Mouse (Mus musculus): ENCODE data around the gene Myoz2. TPM values are rescaled to one million over a fixed set of nuclear protein-coding genes. Genes with fewer than 3 reads are reported as not detected.

Myoz2 gene
- total and polyA plus RNA-seq, 2 experiments = 0.37 TPM; not detected in 1

GRCm38 (mm10) chr3:123061931-123062330 is 27.1 kb upstream of the Myoz2 start:
- H3K4me3 ChIP-seq (ENCODE audit: insufficient read depth, low read depth, low read length) = no peak overlapping the region
- DNase-seq (ENCODE audit: extremely low read depth, low read depth, low spot score) = no peak
- no peak for TF ChIP-seq CTCF (IDR thresholded peaks at IDR 0.05; ENCODE audit: low read depth, low read length)
- no peak for TF ChIP-seq POLR2A (IDR thresholded peaks at IDR 0.05; ENCODE audit: extremely low read depth, insufficient read depth, low read length)
- H3K27me3 ChIP-seq (ENCODE audit: control insufficient read depth, insufficient read depth, low read length) = no peaks in the 10 kb centered on the region
- H3K27ac ChIP-seq (replicated peaks; ENCODE audit: insufficient read depth, low read depth, low read length) = no peak overlapping the region
- H3K4me1 ChIP-seq (ENCODE audit: control insufficient read depth, insufficient read depth, low read length) = no peaks in the 10 kb centered on the region
- WGBS = 88% methylated on average over 2 of the region's 2 CpGs
- no peak overlapping the region for H3K9ac ChIP-seq (ENCODE audit: low read depth, low read length)
- H3K79me2 ChIP-seq (ENCODE audit: control insufficient read depth, insufficient read depth, low read length) = no peaks in the 10 kb centered on the region
- no peaks in the 10 kb centered on the region for H3K36me3 ChIP-seq (ENCODE audit: control insufficient read depth, insufficient read depth, low read length)

GRCm38 (mm10) chr3:123058832-123059231 is 24.0 kb upstream of the Myoz2 start:
- no peak overlapping the region for H3K4me3 ChIP-seq (ENCODE audit: insufficient read depth, low read depth, low read length)
- 89% methylated on average over 1 of the region's 1 CpGs for WGBS
- no peaks in the 10 kb centered on the region for H3K4me1 ChIP-seq (ENCODE audit: control insufficient read depth, insufficient read depth, low read length)
- no peak overlapping the region for H3K27ac ChIP-seq (replicated peaks; ENCODE audit: insufficient read depth, low read depth, low read length)
- DNase-seq (ENCODE audit: extremely low read depth, low read depth, low spot score) = no peak
- H3K79me2 ChIP-seq (ENCODE audit: control insufficient read depth, insufficient read depth, low read length) = no peaks in the 10 kb centered on the region
- H3K9ac ChIP-seq (ENCODE audit: low read depth, low read length) = no peak overlapping the region
- TF ChIP-seq POLR2A (IDR thresholded peaks at IDR 0.05; ENCODE audit: extremely low read depth, insufficient read depth, low read length) = no peak
- TF ChIP-seq CTCF (IDR thresholded peaks at IDR 0.05; ENCODE audit: low read depth, low read length) = no peak
- no peaks in the 10 kb centered on the region for H3K36me3 ChIP-seq (ENCODE audit: control insufficient read depth, insufficient read depth, low read length)
- H3K27me3 ChIP-seq (ENCODE audit: control insufficient read depth, insufficient read depth, low read length) = no peaks in the 10 kb centered on the region

- Histone ChIP-seq H3K9ac (ENCODE audit: low read depth, low read length) (no peak overlapping the region), H3K4me1 (ENCODE audit: control insufficient read depth, insufficient read depth, low read length) (no peaks in the 10 kb centered on the region), H3K36me3 (ENCODE audit: control insufficient read depth, insufficient read depth, low read length) (no peaks in the 10 kb centered on the region), H3K79me2 (ENCODE audit: control insufficient read depth, insufficient read depth, low read length) (no peaks in the 10 kb centered on the region), H3K27ac (replicated peaks; ENCODE audit: insufficient read depth, low read depth, low read length) (no peak overlapping the region), H3K27me3 (ENCODE audit: control insufficient read depth, insufficient read depth, low read length) (no peaks in the 10 kb centered on the region), H3K4me3 (ENCODE audit: insufficient read depth, low read depth, low read length) (no peak overlapping the region)
- DNase-seq (ENCODE audit: extremely low read depth, low read depth, low spot score) = no peak
- TF ChIP-seq POLR2A (IDR thresholded peaks at IDR 0.05; ENCODE audit: extremely low read depth, insufficient read depth, low read length) = no peak
- no peak for TF ChIP-seq CTCF (IDR thresholded peaks at IDR 0.05; ENCODE audit: low read depth, low read length)
- WGBS = 85% methylated on average over 5 of the region's 5 CpGs
Measured at GRCm38 (mm10) chr3:123054178-123054577, 19.4 kb upstream of the Myoz2 start.

- no peak for TF ChIP-seq CTCF (IDR thresholded peaks at IDR 0.05; ENCODE audit: low read depth, low read length)
- TF ChIP-seq POLR2A (IDR thresholded peaks at IDR 0.05; ENCODE audit: extremely low read depth, insufficient read depth, low read length) = no peak
- Histone ChIP-seq H3K36me3 (ENCODE audit: control insufficient read depth, insufficient read depth, low read length) (no peaks in the 10 kb centered on the region), H3K4me3 (ENCODE audit: insufficient read depth, low read depth, low read length) (no peak overlapping the region), H3K27me3 (ENCODE audit: control insufficient read depth, insufficient read depth, low read length) (no peaks in the 10 kb centered on the region), H3K27ac (replicated peaks; ENCODE audit: insufficient read depth, low read depth, low read length) (no peak overlapping the region), H3K4me1 (ENCODE audit: control insufficient read depth, insufficient read depth, low read length) (no peaks in the 10 kb centered on the region), H3K79me2 (ENCODE audit: control insufficient read depth, insufficient read depth, low read length) (no peaks in the 10 kb centered on the region), H3K9ac (ENCODE audit: low read depth, low read length) (no peak overlapping the region)
- DNase-seq (ENCODE audit: extremely low read depth, low read depth, low spot score) = peak; percentile 27
- 62% methylated on average over 8 of the region's 8 CpGs for WGBS
Measured at GRCm38 (mm10) chr3:123053192-123053938, 18.6 kb upstream of the Myoz2 start.

- no peak overlapping the region for H3K27ac ChIP-seq (replicated peaks; ENCODE audit: insufficient read depth, low read depth, low read length)
- H3K4me3 ChIP-seq (ENCODE audit: insufficient read depth, low read depth, low read length) = no peak overlapping the region
- H3K27me3 ChIP-seq (ENCODE audit: control insufficient read depth, insufficient read depth, low read length) = no peaks in the 10 kb centered on the region
- H3K9ac ChIP-seq (ENCODE audit: low read depth, low read length) = no peak overlapping the region
- no peak for DNase-seq (ENCODE audit: extremely low read depth, low read depth, low spot score)
- no peak for TF ChIP-seq POLR2A (IDR thresholded peaks at IDR 0.05; ENCODE audit: extremely low read depth, insufficient read depth, low read length)
- no peak for TF ChIP-seq CTCF (IDR thresholded peaks at IDR 0.05; ENCODE audit: low read depth, low read length)
- no peaks in the 10 kb centered on the region for H3K36me3 ChIP-seq (ENCODE audit: control insufficient read depth, insufficient read depth, low read length)
- no peaks in the 10 kb centered on the region for H3K79me2 ChIP-seq (ENCODE audit: control insufficient read depth, insufficient read depth, low read length)
- 95% methylated on average over 1 of the region's 1 CpGs for WGBS
- H3K4me1 ChIP-seq (ENCODE audit: control insufficient read depth, insufficient read depth, low read length) = no peaks in the 10 kb centered on the region
Measured at GRCm38 (mm10) chr3:123042308-123042707, 7.5 kb upstream of the Myoz2 start.

GRCm38 (mm10) chr3:123033804-123034203 is 1.0 kb downstream of the Myoz2 start:
- TF ChIP-seq CTCF (IDR thresholded peaks at IDR 0.05; ENCODE audit: low read depth, low read length) = no peak
- Histone ChIP-seq H3K79me2 (ENCODE audit: control insufficient read depth, insufficient read depth, low read length) (no peaks in the 10 kb centered on the region), H3K27ac (replicated peaks; ENCODE audit: insufficient read depth, low read depth, low read length) (no peak overlapping the region), H3K4me3 (ENCODE audit: insufficient read depth, low read depth, low read length) (no peak overlapping the region), H3K27me3 (ENCODE audit: control insufficient read depth, insufficient read depth, low read length) (no peaks in the 10 kb centered on the region), H3K36me3 (ENCODE audit: control insufficient read depth, insufficient read depth, low read length) (no peaks in the 10 kb centered on the region), H3K4me1 (ENCODE audit: control insufficient read depth, insufficient read depth, low read length) (no peaks in the 10 kb centered on the region), H3K9ac (ENCODE audit: low read depth, low read length) (no peak overlapping the region)
- no peak for DNase-seq (ENCODE audit: extremely low read depth, low read depth, low spot score)
- WGBS = 81% methylated on average over 8 of the region's 8 CpGs

All from liver, adult 2 months (tissue).